Mouse (Mus musculus) frontal cortex, adult 2 months (tissue): ENCODE results near the gene Hilpda. TPM values are rescaled to one million over a fixed set of nuclear protein-coding genes. Genes with fewer than 3 reads are reported as not detected.

ENCODE experiments used
- polyA plus RNA-seq: library from polyadenylated mRNA; depleted of rRNA; stranded (reverse); fragments of >200 nt; gene quantifications from 2 replicates; pipeline ENCODE4 v1.2.3, GENCODE M21; 2012; rRNA removed

Gene Hilpda
- polyA plus RNA-seq, 1 experiment = 10.6 TPM

Other genes with a start within 250 kb of the Hilpda start
- not detected in 2 replicates for gene Lep, start 212.3 kb upstream of the Hilpda start, polyA plus RNA-seq
- gene Rbm28, start 107.5 kb upstream of the Hilpda start, polyA plus RNA-seq = 57.3 and 58.3 TPM in 2 replicates
- gene Prrt4, start 92.9 kb upstream of the Hilpda start, polyA plus RNA-seq = 3.7 and 4.3 TPM in 2 replicates
- gene Impdh1, start 56.1 kb upstream of the Hilpda start, polyA plus RNA-seq = 58.2 and 64.1 TPM in 2 replicates
- 1.2 and 1.8 TPM in 2 replicates for gene Fam71f2, start 7.1 kb downstream of the Hilpda start, polyA plus RNA-seq
- gene Fam71f1, start 46.7 kb downstream of the Hilpda start, polyA plus RNA-seq = 0.06 TPM in 1 of 2 replicates, not detected in the other
- 69.4 and 72.8 TPM in 2 replicates for gene Calu, start 75.6 kb downstream of the Hilpda start, polyA plus RNA-seq
- gene Opn1sw, start 116.0 kb downstream of the Hilpda start, polyA plus RNA-seq = 0.10 and 0.59 TPM in 2 replicates
- gene Ccdc136, start 123.8 kb downstream of the Hilpda start, polyA plus RNA-seq = 90.8 and 94.1 TPM in 2 replicates
- gene Flnc, start 160.8 kb downstream of the Hilpda start, polyA plus RNA-seq = 0.44 and 0.66 TPM in 2 replicates
- gene Atp6v1f, start 195.2 kb downstream of the Hilpda start, polyA plus RNA-seq = 394 and 433 TPM in 2 replicates
- 0.29 TPM in 1 of 2 replicates, not detected in the other for gene Atp6v1fnb, start 198.9 kb downstream of the Hilpda start, polyA plus RNA-seq
- gene Kcp, start 235.5 kb downstream of the Hilpda start, polyA plus RNA-seq = 5.7 and 5.8 TPM in 2 replicates